Mouse (Mus musculus) forebrain, embryonic 10.5 days (tissue): ENCODE data around the gene Arhgap10. TPM values are rescaled to one million over a fixed set of nuclear protein-coding genes. Genes with fewer than 3 reads are reported as not detected.

Experiments
- DNase-seq: peaks from one replicate; pipeline ENCODE4 v3.0.0-alpha.2; 2017; ENCODE audit warnings: low spot score; ENCODE audit errors: extremely low spot score
- H3K27ac ChIP-seq: fragments of 300-500 bp; sonication (generic); 2 replicates; pipeline ENCODE4 v1.5.1; 2016; ENCODE audit warnings: mild to moderate bottlenecking
- H3K27me3 ChIP-seq: fragments of 300-500 bp; sonication (generic); 2 replicates; pipeline ENCODE4 v1.6.1; 2016; ENCODE audit warnings: mild to moderate bottlenecking; ENCODE audit not compliant: poor library complexity, severe bottlenecking
- H3K36me3 ChIP-seq: fragments of 300-500 bp; sonication (generic); replicated peaks from 2 replicates; pipeline ENCODE4 v1.6.1; 2016; ENCODE audit warnings: mild to moderate bottlenecking, moderate library complexity
- H3K4me1 ChIP-seq: fragments of 300-500 bp; sonication (generic); 2 replicates; pipeline ENCODE4 v1.6.1; 2016
- H3K4me3 ChIP-seq: fragments of 300-500 bp; sonication (generic); 2 replicates; pipeline ENCODE4 v1.5.1; 2016; ENCODE audit warnings: mild to moderate bottlenecking, moderate library complexity
- H3K9me3 ChIP-seq: fragments of 300-500 bp; sonication (generic); 2 replicates; pipeline ENCODE4 v1.6.1; 2016; ENCODE audit warnings: mild to moderate bottlenecking, moderate library complexity
- WGBS: fragments of 180-500 bp; shearing (Covaris S2); methylation state at CpG from one replicate; pipeline ENCODE4 v1.1.7; 2016; 5-methylcytosine and 5-hydroxymethylcytosine counted together
- polyA plus RNA-seq: library from polyadenylated mRNA; unstranded; fragments of >200 nt; fragmentation: Nextera tagmentation; extraction: Ambion mirVana; gene quantifications from 2 replicates; pipeline ENCODE4 v1.2.1, GENCODE M21; 2016

Gene Arhgap10
- polyA plus RNA-seq, 1 experiment from 2014 or later, result 21.0 TPM

DNA sequence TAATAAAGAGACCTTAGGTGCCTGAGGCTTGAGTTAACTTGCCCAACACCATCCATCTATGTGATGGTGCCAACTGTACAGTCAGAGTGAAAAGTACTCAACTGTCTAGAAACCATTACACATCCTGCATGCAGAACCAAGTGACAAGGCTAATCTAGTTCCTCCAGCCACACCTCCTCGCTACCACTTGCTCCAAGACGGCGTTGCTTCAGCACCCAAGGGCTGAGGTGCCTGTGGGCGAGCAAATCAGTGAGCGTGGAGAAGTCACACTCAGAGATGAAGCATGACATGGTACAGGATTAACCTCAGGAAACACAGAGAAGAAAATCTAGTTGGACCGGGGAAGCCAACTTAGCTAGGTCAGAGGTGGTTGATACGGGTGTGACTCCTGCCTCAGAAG is 8.7 kb downstream of the Arhgap10 start:
- no peak for DNase-seq
- Histone ChIP-seq H3K36me3 (no peaks in the 10 kb centered on the region), H3K9me3 (no peaks in the 10 kb centered on the region), H3K27me3 (peaks cover 25% of the 10 kb centered on the region), H3K27ac (no peak overlapping the region), H3K4me3 (no peak overlapping the region), H3K4me1 (peaks cover 33% of the 10 kb centered on the region)
- WGBS, result 92% methylated on average over 7 of the region's 7 CpGs

DNA sequence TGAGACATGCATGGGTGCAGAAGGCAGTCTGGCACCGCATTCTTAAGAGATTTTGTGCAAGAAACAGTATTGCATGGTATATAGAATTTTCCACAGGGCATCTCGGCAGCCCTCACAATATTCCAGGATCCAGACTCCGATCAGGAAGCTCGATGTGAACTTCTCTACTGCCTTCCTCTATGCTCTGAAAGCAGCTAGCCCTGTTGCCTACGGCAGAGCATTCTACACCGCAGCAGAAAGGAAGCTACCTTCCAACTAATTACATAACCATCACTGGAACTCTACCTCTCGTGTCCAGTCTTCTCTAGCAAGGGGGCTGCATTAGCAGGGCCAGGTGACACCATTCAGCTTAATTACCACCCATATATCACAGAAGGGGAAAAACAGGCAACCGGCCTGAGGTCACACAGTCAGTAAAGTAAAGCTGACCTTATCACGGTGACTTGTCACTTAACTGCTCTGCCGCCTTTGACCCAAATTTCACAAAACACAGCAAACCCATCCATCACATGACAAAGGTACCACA is 10.2 kb downstream of the Arhgap10 start:
- Histone ChIP-seq H3K4me3 (no peak overlapping the region), H3K9me3 (no peaks in the 10 kb centered on the region), H3K27ac (no peak overlapping the region), H3K27me3 (peaks cover 10% of the 10 kb centered on the region), H3K4me1 (peaks cover 23% of the 10 kb centered on the region), H3K36me3 (no peaks in the 10 kb centered on the region)
- WGBS, result 92% methylated on average over 10 of the region's 10 CpGs
- no peak for DNase-seq

DNA sequence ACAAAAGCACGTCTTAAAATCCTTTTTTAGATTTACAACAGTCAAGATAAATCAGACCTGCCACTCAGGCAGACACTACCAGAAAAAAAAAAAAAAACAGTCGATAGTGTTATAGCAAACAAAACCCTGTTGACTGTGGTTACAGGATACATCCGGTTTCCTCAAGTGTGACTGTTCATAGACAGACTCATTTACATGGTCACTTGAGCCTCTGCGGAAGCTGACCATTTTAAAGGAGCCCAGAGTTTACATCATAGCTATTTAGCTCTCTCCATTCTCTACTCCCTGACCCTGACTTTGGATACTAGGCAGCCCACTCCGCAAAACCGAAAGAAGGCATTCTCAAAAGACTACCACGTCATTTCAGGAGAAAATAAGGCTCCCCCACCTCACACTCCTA is 11.2 kb downstream of the Arhgap10 start:
- Histone ChIP-seq H3K27ac (no peak overlapping the region), H3K27me3 (peaks cover 10% of the 10 kb centered on the region), H3K9me3 (no peaks in the 10 kb centered on the region), H3K4me1 (peaks cover 12% of the 10 kb centered on the region), H3K4me3 (no peak overlapping the region), H3K36me3 (no peaks in the 10 kb centered on the region)
- WGBS, result 91% methylated on average over 7 of the region's 7 CpGs
- no peak for DNase-seq

DNA sequence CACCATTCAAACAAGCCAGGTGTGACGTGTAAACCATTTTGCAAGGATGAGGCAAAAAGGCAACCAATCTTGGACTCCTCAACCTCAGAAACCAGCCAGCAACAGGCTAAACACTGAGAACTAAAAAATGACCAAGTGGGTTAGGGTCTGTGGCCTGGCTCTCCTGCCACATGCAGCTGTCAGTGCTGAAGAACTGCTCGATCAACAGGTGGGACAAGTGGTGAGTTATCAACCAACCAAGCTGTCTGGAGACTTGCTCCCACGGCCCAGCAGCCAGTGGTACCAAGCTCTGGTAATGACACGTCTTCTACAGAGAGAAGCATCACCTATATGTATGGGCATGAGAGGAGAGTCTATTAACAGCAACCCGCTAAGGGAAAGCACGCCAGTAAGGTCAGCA is 15.2 kb downstream of the Arhgap10 start:
- no peak for DNase-seq
- Histone ChIP-seq H3K4me1 (0 out of 2 replicates have a peak, but pooled peaks cover 5% of the 10 kb centered on the region), H3K27ac (no peak overlapping the region), H3K27me3 (no peaks in the 10 kb centered on the region), H3K36me3 (no peaks in the 10 kb centered on the region), H3K4me3 (no peak overlapping the region), H3K9me3 (no peaks in the 10 kb centered on the region)
- WGBS, result 94% methylated on average over 6 of the region's 6 CpGs

DNA sequence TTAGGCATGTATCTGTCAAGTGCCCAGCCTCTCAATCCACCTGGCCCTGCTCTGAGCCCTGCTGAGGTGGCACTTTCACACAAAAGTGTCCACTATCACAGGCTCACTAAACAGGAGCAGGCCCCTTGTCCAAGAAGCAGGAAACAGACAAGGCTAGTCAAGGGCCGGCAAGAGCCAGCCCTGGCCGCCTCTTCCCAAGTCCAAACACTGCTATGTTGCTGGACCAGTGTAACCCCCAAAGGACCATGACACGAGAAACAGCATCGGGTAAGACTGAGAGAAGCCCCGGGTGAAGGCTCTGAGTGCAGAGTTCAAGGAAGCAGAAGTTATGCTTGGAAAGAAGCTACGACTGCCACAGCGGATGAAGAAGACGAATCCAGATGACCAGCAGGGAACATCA is 16.6 kb downstream of the Arhgap10 start:
- Histone ChIP-seq H3K27me3 (no peaks in the 10 kb centered on the region), H3K9me3 (no peaks in the 10 kb centered on the region), H3K36me3 (no peaks in the 10 kb centered on the region), H3K27ac (no peak overlapping the region), H3K4me1 (peaks cover 8% of the 10 kb centered on the region; the same call in 1 of the 2 replicates), H3K4me3 (no peak overlapping the region)
- no peak for DNase-seq
- 90% methylated on average over 8 of the region's 8 CpGs for WGBS

DNA sequence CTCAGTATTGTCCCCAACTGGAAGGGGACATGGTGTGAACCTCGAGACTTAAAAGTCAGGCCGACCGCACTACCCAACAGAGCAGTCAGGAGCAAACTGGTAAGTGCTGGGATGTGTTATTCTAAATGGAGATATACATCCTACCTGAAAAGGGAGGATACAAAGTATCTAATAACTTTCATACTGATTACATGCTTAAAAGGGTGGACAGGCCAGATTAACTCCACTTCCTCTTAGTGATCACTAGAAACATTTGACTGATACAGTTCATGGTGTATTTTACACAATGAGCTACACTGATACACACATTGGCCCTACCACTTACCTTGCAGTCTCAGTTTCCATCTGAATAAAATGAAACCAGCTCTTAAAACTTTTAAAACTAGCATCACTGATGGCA is 17.5 kb downstream of the Arhgap10 start:
- WGBS, result 91% methylated on average over 3 of the region's 3 CpGs
- H3K36me3 ChIP-seq, result no peaks in the 10 kb centered on the region
- H3K4me3 ChIP-seq, result no peak overlapping the region
- H3K4me1 ChIP-seq, result peaks cover 9% of the 10 kb centered on the region; the same call in 1 of the 2 replicates
- H3K9me3 ChIP-seq, result no peaks in the 10 kb centered on the region
- H3K27ac ChIP-seq, result no peak overlapping the region
- no peaks in the 10 kb centered on the region for H3K27me3 ChIP-seq
- no peak for DNase-seq

DNA sequence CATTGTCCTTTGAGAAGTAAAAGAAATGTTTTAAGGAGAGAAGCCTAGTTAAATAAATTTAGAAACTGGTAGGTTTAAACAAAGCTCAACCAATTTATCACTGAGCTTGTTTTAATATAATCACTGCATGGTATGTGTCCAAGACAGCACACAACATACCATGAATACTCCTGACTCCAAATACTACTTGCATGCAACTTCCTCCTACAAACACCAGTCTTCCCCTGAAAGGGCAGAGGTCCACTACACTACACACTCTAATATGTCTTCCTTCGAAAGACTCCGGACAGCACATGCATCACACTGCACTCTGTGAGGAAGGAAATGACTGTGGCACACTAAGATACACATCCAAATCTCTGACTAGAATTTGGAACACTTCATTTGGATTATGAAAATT is 20.3 kb downstream of the Arhgap10 start:
- H3K27ac ChIP-seq, result no peak overlapping the region
- H3K4me3 ChIP-seq, result no peak overlapping the region
- peaks cover 4% of the 10 kb centered on the region; the same call in 1 of the 2 replicates for H3K4me1 ChIP-seq
- no peak for DNase-seq
- no peaks in the 10 kb centered on the region for H3K27me3 ChIP-seq
- no peaks in the 10 kb centered on the region for H3K9me3 ChIP-seq
- no peaks in the 10 kb centered on the region for H3K36me3 ChIP-seq
- WGBS, result 93% methylated on average over 2 of the region's 2 CpGs

DNA sequence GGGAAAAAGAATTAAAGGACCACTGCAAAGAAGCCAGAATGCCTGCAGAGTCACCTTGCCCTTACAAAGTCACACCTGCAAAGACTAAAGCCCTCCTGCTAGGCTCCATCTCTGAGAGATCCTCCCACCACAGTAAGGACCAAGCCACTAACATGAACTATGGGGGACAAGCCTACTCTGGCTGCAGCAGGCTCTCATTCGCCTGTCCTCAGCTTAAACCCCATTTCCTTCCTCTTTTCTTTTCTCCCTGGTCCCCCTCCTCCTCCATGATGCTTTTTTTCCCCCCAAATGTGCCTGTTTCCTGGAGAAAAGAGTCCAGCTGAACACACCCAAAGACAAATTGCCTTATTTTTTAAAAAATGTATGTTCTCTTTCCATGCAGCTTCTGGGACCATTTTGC is 21.5 kb downstream of the Arhgap10 start:
- H3K27me3 ChIP-seq, result no peaks in the 10 kb centered on the region
- no peaks in the 10 kb centered on the region for H3K36me3 ChIP-seq
- H3K4me3 ChIP-seq, result no peak overlapping the region
- DNase-seq, result no peak
- H3K9me3 ChIP-seq, result no peaks in the 10 kb centered on the region
- 75% methylated on average over 1 of the region's 1 CpGs for WGBS
- peaks cover 4% of the 10 kb centered on the region; the same call in 1 of the 2 replicates for H3K4me1 ChIP-seq
- no peak overlapping the region for H3K27ac ChIP-seq

DNA sequence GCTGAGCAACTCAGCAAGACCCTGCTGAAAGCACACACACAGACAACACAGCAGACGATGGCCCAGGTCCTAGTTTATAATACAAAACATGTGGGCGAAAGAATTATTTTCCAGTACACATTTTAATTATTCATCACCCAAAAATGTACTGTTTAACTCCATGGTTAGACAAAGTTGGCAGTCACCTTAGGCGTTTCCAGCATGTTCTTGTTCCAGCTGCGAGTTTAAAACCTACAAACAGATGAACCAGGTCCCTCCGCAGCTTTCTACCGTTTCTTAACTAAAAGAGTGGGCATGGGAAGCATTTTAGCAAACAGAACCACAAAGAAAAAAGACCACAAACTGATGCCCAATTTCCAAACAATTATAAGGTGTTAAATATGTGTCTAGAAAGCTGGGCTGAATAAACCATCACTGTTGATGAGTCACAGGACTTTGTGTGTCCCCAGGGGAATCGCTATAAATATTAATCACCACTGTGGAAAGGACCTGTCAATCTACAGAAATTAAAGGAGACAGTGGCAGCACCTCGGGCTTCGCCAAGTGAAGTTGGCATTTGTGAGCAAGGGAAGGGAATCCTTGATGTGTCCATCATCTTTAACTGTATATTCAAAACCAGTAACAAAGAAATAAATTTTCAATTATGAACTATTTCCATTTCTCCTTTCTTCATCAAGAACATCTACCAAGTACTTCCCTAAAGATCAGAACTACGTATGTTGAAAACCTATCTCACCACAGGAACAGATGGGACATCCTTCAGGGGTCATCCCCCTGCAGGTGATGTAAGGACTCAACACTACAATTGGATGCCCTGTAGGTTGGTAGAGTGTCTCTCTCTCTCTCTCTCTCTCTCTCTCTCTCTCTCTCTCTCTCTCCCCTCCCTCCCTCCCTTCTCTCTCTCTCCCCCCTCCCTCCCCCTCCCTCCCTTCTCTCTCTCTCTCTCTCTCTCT is 23.1 kb downstream of the Arhgap10 start:
- Histone ChIP-seq H3K4me1 (peaks cover 4% of the 10 kb centered on the region; the same call in 1 of the 2 replicates), H3K36me3 (no peaks in the 10 kb centered on the region), H3K27me3 (no peaks in the 10 kb centered on the region), H3K9me3 (no peaks in the 10 kb centered on the region), H3K27ac (no peak overlapping the region), H3K4me3 (no peak overlapping the region)
- DNase-seq, result no peak
- 97% methylated on average over 10 of the region's 10 CpGs for WGBS

DNA sequence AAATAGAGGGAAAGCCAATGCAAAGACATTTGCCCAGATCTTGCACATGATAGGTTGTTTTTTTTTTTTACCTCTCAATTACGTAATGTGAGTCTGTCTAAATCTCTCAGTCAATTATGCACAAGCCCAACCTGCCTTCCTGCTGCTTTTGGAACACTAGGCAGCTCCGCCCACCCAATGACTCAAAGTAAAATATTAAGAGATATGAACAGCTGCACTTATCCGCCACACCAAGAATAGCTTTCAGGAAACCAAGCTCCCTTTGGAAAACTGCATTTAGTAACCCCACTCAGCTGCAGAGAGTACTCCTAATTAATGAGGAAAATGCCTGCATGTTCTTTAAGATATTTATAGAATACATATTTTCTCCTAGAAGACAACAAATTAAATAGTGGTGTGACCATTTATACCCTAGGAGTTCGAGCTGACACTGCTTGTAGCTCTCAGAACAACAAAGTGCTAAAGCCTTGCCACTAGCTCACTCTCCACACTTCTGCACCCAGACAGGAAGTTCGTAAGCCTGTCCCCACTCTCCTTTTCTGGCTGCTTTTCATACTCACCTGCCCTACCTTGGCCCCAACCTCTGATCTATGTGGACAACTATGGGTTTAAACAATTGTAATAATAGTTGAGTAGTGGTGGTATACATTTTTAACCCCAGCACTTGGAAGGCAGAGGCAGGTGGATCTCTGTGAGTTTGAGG is 25.2 kb downstream of the Arhgap10 start:
- no peaks in the 10 kb centered on the region for H3K9me3 ChIP-seq
- H3K36me3 ChIP-seq, result no peaks in the 10 kb centered on the region
- 87% methylated on average over 5 of the region's 5 CpGs for WGBS
- DNase-seq, result no peak
- H3K4me1 ChIP-seq, result peaks cover 10% of the 10 kb centered on the region; the same call in 1 of the 2 replicates
- no peak overlapping the region for H3K4me3 ChIP-seq
- H3K27ac ChIP-seq, result no peak overlapping the region
- no peaks in the 10 kb centered on the region for H3K27me3 ChIP-seq

DNA sequence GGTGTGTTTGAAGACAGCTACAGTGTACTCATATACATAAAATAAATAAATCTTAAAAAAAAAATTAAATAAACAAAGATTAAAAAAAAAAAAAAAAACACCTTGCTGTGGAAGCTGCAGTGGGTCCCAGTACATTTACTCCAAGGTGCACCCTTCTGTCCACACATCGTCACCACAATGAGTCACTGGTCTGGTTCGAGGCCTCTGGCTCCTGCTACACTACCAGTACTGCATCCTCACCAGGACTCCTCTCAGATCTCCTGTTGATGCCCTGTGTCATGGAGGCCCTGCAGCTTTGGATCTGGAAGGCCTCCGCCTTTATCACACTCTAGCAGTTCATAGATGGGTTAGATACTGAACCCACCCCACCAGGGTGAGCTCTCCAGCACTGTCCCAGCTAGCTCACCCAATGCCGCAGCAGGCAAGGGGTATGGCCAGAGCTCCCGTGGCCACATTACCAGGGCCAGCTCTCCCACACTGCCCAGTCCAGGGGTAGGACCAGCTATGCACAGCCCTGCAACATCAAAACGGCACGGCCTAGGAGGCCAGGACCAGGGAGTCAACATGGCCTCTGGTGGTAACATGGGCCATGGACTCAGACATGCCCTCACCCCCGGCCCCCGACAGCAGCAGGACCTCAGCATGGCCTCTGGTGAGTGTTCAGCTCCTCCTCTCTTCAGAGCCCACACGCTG is 26.4 kb downstream of the Arhgap10 start:
- Histone ChIP-seq H3K36me3 (no peaks in the 10 kb centered on the region), H3K4me3 (no peak overlapping the region), H3K9me3 (no peaks in the 10 kb centered on the region), H3K27ac (no peak overlapping the region), H3K27me3 (no peaks in the 10 kb centered on the region), H3K4me1 (peaks cover 9% of the 10 kb centered on the region; the same call in 1 of the 2 replicates)
- WGBS, result 94% methylated on average over 10 of the region's 10 CpGs
- no peak for DNase-seq

DNA sequence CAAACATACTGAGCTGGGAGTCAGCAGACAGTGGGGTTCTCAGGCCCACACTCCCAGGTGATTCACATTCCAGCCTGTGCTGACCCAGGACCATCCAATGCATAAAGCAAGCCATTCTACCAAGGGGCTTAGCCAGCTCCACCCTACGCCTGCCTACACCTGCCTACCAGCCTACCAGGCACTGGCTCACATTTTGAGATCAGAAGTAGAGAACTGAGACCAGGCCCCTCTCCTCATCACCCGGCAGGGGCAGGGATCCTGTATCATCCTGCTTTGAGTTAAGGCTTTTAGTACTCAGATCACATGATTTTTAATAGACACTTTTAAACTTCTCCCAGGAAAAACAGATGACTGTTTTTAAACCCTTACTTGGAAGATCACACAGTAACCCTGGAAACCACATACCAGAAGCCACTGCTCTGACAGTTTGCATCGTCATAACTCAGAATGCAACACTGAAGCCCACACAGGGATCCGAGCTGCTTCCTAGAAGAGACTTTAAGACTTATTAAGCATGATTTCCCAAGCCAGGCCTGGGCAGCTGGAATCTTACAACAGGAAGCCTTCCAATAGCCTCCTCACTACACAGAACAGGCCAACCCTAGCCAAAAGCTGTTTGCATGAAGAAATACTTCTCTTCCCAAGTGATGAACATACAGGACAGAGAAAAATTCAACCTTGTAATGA is 27.5 kb downstream of the Arhgap10 start:
- Histone ChIP-seq H3K27ac (no peak overlapping the region), H3K4me1 (peaks cover 10% of the 10 kb centered on the region), H3K36me3 (no peaks in the 10 kb centered on the region), H3K4me3 (no peak overlapping the region), H3K9me3 (no peaks in the 10 kb centered on the region), H3K27me3 (no peaks in the 10 kb centered on the region)
- 84% methylated on average over 4 of the region's 4 CpGs for WGBS
- no peak for DNase-seq
